Mouse (Mus musculus): ENCODE results near the gene Palm.
"Not testable (repeated sequence)": the region's sequence is repeated elsewhere in the genome, so short reads cannot be mapped to it uniquely, and the experiment has no call there.

The Palm gene

DNA sequence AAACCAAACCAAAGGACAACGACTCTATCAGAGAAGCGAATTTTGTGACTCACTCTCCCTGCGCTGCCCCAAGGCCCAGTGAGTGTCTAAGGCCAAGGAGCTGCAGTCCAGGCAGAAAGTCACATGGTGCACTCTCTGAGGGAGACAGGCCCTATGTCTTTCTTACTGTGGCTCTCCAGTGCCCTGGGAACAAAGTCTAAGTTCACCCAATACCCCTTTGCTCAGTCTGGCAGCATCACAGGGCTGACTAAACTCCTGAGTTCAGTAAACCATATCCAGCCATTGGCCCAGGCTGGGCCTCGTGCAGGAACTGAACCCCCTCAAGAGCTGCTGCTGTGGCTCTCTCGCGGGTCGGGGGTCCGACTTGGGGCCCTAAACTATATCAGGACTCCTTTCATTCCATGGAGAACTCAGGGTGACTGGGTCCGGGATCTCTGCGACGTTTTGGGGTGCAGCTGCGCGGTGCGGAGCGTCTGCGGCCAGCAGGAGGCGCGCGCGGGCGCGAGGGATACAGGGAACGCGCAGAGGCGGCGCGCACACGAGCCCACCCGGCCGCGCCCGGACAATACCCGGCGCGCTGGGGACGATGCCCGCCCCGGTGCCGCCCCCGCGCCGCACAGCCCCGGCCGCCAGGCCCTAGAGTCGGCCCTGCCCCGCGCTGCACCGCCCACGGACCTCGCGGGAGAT is at the start of gene Palm:
Palm (plus strand) TSS at position 522 of the 687 bp plus-strand sequence.
- DNase-seq (ENCODE audit: low spot score): no peak

DNA sequence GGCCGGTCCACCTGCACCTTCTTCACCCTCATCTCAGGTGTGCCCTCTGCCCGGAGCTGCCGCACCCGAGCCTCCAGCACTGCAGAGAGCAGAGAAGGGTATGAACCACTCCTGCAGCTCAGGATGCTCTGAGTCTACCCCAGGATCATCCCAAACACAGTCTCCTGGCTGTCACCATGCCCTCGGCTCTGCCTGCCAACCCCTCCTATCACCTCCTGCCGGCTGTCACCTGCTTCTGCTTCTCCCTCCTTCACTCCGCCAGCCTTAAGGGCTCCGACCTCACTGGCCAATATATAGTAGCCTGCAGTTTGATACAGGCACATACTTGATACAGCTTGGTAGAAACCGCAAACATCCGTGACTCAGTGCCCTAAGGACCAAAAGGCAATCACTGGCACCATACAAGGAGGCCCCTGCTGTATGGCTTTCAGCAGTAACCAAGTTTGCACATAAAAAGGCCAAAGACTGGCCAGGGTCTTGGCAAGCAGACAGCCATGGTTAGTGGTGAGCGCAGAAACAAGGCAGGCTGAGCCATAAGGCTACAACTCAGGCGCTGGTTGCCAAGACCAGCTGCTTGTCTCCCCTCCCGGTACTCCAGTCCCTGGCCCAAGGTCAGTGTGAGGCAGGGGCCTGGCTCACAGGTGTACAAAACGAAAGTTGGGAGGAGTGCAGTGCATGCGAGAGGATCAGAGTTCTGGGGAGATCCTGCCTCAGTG is 49.6 kb upstream of the Palm start:
- no peak for DNase-seq (ENCODE audit: low spot score)

DNA sequence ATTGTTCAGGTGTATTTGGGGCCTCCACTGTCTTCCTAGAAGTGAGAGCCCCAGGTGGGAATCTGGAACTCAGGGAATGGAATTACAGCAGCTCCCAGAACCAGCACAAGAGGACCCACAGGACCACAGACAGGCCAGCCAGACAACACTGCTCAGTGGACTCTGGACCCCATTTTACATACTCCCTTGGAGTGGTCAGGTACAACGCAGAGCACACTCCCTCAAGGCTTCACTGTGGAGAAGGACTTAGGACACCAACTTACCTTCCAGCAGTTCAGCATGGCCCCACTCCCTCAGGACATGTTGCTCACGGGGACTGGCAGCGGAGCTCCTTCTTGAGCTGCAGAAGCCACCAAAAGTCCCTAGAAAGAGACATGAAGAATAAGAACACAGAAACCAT is 48.0 kb upstream of the Palm start:
- DNase-seq (ENCODE audit: low spot score): no peak

DNA sequence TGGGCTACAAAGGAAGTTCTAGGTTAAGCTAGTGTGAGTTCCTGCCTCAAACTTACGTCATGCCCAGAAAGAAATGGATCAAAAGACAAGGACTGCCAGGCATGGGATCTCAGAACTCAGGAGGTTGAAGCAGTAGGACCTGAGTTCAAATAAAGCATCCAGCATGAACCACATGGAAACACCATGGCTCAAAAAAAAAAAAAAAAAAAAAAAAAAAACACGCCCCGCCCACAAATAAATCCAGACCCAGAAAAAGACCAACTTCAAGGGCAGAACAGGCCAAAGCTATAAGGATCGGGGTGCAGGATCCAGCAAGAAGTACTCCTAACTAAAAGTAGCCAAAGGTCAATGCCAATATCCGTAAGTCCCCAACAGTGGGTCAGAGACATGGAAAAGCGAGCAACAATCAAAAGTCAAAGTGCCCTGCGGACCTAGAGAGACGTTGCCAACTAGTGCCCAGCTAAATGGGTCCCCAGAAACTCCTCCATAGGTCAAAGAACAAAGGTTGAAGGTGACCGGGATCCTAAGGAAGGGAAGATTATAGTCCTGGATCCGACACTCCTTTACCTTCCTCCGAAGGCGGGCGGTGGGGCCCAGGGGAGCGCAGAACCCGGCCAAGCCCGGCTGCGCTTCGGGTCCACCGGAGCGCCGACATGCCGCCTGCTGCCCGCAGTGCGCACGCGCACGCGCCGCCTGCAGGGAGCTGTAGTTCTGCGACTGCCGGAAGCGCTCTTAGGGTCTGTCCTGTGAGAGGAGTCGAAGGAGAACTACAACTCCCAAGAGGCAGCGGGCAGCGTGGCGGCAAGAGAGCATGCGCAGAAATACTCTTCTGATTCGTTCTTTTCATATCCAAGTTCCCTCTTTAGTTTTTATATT is 47.2 kb upstream of the Palm start, which contains the start of gene Polrmt:
Polrmt (minus strand) TSS at position 684 of the 876 bp plus-strand sequence.
- peak; percentile 83 for DNase-seq (ENCODE audit: low spot score)

DNA sequence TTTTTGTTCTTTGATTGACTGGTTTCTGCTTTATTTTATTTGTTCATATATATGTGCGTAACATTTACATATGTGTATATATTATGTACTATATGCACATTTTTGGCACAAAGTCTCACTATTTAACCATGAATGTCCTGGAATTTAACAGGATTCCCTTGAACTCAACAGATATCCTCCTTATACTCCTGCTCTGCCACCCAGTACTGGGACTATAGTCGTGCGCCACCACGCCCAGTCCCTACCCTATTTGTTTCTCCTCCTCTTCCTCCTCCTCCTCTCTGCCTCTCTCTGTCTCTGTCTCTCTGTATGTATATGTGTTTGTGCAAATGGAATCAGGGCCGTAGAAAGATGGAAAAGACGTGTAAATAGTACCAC is 46.6 kb upstream of the Palm start:
- no peak for DNase-seq (ENCODE audit: low spot score)

DNA sequence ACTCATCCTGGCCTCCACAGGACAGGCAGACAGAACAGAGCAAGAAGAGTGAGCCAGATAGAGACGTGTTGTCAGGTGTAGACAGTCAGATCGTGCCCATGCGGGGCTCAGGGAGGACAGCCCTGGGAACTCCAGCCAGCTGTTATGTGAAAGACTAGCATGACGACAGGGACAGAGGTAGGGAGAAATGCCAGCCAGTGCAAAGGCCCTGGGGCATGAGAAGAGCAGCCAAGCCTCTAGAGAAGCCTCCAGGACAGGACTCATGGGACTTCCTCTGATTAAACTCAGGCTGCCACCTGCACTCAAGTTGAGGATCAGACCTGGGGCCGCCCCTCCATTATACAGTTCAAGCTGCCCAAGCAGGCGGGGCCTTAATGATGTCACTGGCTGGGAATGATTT is 44.9 kb upstream of the Palm start:
- DNase-seq (ENCODE audit: low spot score): no peak

DNA sequence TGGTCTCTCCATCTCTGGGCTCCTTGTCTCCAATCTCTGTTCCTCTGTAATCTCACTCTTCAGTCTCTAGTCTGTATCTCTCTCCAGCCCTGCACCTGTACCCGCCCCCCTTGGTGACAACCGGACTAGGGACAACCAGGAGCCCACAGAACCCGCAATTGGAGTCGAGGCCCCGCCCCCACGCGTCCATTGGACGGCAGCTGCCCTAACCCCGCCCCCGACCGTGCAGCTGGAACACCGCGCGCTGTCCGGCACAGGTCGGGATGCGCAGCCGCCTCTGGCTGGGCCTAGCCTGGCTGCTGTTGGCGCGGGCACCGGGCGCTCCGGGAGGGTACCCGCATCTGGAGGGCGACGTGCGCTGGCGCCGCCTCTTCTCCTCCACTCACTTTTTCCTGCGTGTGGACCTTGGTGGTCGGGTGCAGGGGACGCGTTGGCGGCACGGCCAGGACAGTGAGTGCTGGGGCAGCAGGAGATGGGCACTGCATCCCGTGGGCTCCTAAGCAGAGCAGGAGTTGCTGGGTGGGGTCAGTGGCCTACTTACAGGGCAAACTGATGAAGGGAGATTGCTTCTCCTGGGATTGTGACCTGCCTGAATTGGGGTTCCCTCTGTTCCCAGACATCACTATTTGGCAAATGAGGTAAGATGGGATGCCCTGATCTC is 38.4 kb upstream of the Palm start, which contains the start of gene Fgf22:
Fgf22 (plus strand) TSS at position 221 of the 661 bp plus-strand sequence.
- DNase-seq (ENCODE audit: low spot score): no peak

DNA sequence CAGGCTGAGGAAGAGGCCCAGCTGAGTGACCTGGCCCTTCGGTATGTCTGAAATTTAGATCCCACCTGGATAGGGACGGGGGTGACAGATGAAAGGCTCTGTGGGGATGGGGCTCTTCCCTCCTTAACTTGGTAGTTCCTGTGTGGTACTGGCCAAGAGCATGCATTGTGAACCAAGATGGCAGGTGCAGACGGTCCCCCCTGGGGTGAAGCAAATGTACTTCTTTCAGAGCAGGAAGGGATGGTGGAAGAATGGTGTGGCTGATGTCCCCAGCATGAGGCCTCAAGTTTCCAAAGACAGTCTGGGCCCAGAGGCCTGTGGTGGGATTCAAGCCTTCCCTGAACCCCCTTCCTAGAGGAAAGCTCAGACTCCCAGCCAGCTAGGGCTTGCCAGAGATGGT is 37.5 kb upstream of the Palm start:
- DNase-seq (ENCODE audit: low spot score): no peak

DNA sequence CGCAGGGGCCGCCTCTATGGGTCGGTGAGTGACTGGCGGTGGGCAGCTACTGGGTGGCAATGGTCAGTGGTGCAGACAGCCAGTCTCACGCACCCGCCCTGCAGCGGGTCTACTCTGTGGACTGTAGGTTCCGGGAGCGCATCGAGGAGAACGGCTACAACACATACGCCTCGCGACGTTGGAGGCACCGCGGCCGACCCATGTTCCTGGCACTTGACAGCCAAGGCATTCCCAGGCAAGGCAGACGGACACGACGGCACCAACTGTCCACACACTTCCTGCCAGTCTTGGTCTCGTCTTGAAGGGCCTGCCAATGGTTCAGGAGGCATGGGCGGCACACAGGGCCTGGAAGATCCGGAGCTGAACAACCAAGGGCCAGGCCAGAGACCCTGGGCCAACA is 36.7 kb upstream of the Palm start:
- no peak for DNase-seq (ENCODE audit: low spot score)

DNA sequence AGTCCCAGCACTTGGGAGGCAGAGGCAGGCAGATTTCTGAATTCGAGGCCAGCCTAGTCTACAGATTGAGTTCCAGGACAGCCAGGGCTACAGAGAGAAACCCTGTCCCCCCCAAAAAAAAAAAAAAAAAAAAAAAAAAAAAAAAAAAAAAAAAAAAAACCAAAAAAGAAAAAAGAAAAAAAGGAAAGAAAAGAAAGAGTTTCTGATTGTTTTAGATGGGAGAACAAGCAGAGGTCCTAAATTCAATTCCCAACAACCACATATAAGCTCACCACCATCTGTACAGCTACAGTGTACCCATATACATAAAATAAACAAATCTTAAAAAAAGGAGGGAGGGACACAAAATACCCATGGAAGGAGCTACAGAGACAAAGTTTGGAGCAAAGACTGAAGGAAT is 33.7 kb upstream of the Palm start:
- not testable (repeated sequence) for DNase-seq (ENCODE audit: low spot score)

DNA sequence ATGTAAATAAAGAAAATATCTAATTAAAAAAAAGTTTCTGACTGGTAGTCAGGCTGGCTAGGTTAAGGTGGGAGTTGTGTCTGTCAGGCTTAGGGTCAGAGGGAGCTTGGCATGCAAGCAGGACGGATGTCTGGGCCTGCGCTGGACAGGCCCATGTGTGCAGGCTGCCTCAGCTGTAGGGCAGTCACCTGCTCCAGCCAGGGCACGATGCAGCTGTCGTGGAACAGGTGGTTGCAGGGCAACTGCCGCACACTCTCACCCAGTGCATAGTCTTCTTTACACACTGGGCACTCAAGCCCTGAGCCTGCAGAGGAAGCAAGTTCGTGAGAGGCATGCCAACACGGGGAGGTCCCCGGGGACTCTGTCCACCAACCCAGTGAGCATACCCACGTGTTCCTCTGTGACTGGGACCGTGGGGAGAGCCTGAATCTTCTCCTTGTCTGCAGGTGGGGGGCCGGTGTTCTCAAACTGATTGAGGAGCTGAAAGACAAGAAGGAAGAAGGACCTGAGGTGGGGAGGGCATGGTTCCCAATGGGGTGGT is 32.7 kb upstream of the Palm start:
- DNase-seq (ENCODE audit: low spot score): no peak

DNA sequence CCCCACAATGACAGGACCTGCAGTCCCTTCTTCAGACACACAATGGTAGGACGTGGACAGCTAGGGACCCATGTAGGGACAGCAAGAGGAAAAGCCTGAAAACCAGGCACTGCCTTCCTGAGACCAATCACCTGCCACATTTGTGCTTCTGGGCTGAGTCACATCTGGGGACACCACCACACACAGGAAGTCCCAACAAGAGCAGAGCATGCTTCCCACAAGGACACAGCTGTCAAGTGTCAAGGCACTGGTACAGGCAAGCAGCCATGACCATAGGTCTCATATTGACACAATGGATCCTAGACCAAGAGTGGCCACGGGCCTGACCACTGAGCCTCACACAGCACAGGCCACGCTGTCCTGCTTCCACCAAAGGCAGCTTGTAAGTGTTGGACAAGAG is 30.5 kb upstream of the Palm start:
- DNase-seq (ENCODE audit: low spot score): no peak

DNA sequence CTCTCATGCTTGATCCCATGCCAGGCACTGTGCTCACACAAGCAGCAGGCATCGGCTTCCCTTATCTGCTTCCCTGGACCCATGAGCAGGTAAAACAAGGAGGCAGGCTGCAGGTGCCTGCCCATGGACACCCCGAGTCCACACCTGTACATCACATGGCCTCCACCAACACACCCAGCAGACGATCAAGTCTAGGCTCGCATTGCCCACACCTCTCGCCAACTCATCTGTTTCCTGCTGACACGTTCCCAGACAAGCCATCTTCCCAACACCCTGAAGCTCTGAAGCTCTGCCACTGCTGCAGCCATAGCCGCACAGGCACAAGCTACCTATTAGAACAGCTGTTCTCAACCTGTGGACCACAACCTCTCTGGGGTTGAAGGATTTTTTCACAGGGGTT is 29.1 kb upstream of the Palm start:
- DNase-seq (ENCODE audit: low spot score): no peak

DNA sequence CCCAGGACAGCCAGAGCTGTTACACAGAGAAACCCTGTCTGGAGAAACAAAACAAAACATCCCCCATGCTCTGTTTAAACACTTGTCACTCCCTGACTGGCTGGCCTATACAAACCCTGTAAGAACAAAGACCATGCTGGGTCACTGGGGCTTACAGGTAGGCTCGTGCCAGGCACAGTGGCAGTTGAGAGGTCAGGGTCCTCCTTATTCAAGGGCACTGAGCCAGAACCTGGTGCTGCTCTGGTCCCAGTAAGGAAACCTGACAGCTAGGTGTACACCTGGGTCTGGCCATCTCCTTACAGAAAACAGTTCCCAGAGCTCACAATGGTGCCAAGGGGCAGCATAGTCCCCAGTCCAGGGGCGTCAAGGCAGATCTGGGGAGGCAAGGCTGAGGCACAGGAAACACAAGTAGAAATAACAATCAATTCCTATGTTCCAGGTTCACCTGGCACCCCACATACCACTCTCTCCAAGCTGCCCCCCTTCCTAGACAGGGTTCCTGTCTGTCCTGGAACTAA is 28.1 kb upstream of the Palm start:
- DNase-seq (ENCODE audit: low spot score): no peak

DNA sequence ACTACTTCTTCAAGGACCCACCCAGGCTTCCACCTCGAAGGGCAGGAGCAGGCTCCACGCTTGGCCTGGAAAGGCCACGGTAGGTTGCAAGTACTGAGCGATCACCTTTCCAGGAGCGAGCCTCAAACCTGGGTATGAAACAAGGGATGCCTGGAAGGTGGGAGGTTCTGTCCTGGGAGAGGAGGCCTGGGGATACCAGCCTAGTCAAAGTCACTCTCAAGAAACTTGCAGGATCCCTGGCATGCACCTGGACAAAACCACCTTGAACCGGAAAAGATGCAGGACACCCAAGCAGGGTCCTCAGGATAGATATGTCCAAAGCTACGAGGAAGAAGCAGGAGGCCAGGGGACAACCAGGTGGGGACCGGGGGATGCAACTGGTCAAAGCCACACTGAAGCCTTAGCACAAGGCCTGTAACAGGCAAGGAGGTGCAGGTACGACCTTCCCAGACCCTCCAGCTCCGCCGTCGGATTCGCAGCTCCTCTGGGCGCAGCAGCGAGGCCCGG is 27.3 kb upstream of the Palm start:
- DNase-seq (ENCODE audit: low spot score): no peak

DNA sequence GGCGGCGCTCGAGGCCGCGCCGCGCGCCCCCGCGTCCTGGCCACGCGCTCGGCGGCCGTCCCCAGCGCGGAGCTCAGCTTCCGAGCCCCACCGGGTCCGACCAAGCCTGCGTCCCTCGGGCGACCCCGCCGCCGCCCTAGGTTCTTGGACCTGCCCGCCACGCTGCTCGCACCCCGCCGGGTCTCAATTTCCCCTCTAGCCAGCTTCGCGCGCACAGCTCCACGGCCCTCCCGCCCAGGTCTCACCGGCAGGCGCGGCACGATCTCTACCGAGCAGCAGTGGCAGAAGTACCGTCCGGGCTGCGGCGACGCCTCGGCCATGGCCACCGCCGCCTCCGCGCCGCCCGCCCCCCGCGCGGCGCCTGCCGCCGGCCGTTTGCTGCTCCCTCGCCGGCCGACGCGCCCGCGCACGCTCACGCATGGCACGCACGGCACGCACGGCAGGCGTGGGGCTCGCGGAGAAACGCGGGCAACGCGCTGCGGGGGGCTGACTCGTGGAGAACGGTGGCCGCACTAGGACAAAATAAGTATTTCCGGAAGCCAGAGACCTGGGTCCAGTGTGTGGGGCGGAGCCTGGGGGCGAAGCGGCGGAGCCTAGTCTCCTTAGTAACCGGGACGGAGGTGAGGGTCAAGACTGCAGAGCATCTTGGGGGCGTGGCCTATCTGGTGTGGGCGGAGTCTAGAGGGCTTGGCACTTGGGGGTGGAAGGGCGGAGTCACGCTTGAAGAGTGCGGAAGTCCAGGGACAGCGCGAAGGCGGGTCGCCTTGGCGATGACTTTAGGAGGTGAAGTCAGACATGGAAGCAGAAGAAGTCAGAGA is 26.7 kb upstream of the Palm start, which contains the start of gene Rnf126:
Rnf126 (minus strand) TSS at position 445 of the 818 bp plus-strand sequence.
- DNase-seq (ENCODE audit: low spot score): peak; percentile 97

DNA sequence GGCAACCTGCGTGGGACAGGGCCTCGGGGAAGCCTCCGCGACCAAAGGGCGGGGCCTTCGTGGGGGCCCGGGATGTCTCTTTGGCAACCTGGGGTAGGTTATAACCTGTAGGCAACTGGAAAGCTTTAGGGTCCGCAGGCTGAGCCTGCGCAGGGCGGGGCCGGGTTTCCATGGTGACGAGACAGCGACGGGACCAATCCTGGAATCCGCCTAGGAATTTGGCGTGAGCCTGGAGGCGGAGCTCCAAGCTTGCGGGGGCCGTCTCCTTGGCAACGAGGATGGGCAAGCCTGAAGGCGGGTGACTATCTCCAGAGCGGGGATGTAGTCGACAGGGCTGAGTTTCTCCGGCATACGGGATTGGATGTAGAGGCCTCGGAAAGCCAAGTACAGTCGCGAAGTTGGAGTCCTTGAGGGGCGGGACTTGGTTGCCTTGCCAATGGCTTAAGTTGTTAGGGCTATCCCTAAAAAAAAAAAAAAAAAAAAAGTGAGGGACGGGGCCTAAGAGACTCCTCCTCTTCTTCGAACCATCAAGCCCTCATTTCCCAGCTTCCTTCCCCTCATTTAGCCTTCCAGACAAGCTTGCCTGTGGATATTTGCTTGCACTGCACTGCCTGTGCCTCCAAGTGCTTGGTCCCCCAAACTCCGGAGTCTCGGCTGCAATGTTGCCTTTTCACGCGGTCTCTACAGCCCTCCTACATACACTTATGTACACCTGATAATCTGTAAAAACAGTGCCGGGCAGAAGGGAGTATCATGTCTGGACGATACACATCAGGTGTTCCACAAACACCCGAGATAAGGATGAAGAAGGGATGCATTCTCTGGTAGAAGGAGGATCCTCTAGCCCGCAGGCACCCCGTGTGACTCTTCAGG is 25.8 kb upstream of the Palm start:
- peak; percentile 86 for DNase-seq (ENCODE audit: low spot score)

DNA sequence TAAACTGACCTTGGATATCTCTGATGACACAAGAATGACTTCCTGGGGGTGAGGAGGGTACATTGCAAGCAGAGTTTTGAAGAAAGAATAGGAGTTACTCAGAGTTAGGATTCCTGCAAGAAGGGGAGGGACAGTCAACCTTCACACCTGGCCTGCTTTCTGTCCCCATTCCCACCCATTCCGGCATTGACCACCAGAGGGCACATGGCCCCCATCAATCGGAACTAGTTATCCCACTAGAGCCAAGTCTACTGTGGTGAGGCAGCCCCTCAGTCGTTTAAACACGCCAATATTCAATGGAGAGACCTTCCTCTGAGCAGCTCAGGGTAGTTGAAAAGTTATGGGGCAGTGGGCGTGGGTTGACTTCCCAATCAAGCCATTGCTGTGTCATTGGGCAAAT is 25.0 kb upstream of the Palm start:
- no peak for DNase-seq (ENCODE audit: low spot score)

DNA sequence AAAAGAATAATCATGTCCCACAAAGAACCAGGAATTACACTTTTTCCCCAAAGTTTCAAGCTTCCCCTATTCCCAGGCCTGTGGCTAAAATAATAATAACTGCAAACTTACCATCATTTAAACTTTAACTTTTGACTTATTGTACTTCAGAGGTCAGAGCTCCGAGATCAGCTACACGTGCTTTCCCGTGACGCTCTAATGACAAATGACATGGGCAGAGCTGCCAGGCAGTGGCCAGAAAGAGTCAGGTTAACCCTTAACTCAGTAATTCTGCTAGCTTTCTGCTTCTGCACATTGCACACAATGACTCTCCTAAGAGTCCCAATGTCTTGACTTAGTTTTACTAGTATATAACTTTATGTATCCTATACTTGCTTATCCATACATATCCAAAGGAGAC is 24.0 kb upstream of the Palm start:
- no peak for DNase-seq (ENCODE audit: low spot score)

All from urinary bladder, postnatal 10 days (tissue).